Mouse (Mus musculus) midbrain, embryonic 11.5 days (tissue): ENCODE data around the gene Pfkfb3. TPM values are rescaled to one million over a fixed set of nuclear protein-coding genes. Genes with fewer than 3 reads are reported as not detected.

Experiments used
- ATAC-seq: fragments of 200-750 bp; cut with Nextera tagmentation; 2 replicates; pipeline ENCODE4 v1.8.0; 2017; ENCODE audit warnings: moderate TSS enrichment, moderate library complexity; ENCODE audit not compliant: low FRiP score
- DNase-seq: peaks from one replicate; pipeline ENCODE4 v3.0.0; 2015; ENCODE audit warnings: low spot score; ENCODE audit errors: missing footprints
- H3K27ac ChIP-seq: fragments of 300-500 bp; sonication (generic); 2 replicates; pipeline ENCODE4 v1.5.1; 2014; ENCODE audit warnings: low read depth, low read length
- H3K27me3 ChIP-seq: fragments of 300-500 bp; sonication (generic); 2 replicates; pipeline ENCODE4 v1.6.1; 2014; ENCODE audit warnings: mild to moderate bottlenecking, low read length, moderate library complexity, mixed read lengths; ENCODE audit not compliant: control insufficient read depth, insufficient read depth
- H3K36me3 ChIP-seq: fragments of 300-500 bp; sonication (generic); 2 replicates; pipeline ENCODE4 v1.6.1; 2014; ENCODE audit warnings: mild to moderate bottlenecking, low read length, moderate library complexity, mixed read lengths; ENCODE audit not compliant: control insufficient read depth, insufficient read depth
- H3K4me1 ChIP-seq: fragments of 300-500 bp; sonication (generic); 2 replicates; pipeline ENCODE4 v1.6.1; 2014; ENCODE audit warnings: low read length; ENCODE audit not compliant: control insufficient read depth, insufficient read depth
- H3K4me2 ChIP-seq: fragments of 300-500 bp; sonication (generic); 2 replicates; pipeline ENCODE4 v1.6.1; 2014; ENCODE audit warnings: mild to moderate bottlenecking, moderate library complexity
- H3K4me3 ChIP-seq: fragments of 300-500 bp; sonication (generic); 2 replicates; pipeline ENCODE4 v1.5.1; 2014; ENCODE audit warnings: low read depth, low read length
- H3K9ac ChIP-seq: fragments of 300-500 bp; sonication (generic); 2 replicates; pipeline ENCODE4 v1.6.1; 2014; ENCODE audit warnings: low read length
- H3K9me3 ChIP-seq: fragments of 300-500 bp; sonication (generic); 2 replicates; pipeline ENCODE4 v1.6.1; 2016; ENCODE audit warnings: low read length; ENCODE audit not compliant: control insufficient read depth
- WGBS: fragments of 180-500 bp; shearing (Covaris S2); extraction: QIAGEN DNeasy Blood & Tissue Kit; methylation state at CpG from one replicate; pipeline ENCODE4 v1.1.7; 2014; 5-methylcytosine and 5-hydroxymethylcytosine counted together
- polyA plus RNA-seq: library from polyadenylated mRNA; unstranded; fragments of >200 nt; fragmentation: Nextera tagmentation; extraction: Ambion mirVana; gene quantifications from 2 replicates; pipeline ENCODE4 v1.2.1, GENCODE M21; 2014

Gene Pfkfb3
- polyA plus RNA-seq, 1 experiment from 2014 or later = 13.8 TPM

GRCm38 (mm10) chr2:11573684-11574083 lies 19.8 kb upstream of the Pfkfb3 start:
- H3K4me2 ChIP-seq = no peak overlapping the region
- 91% methylated on average over 1 of the region's 1 CpGs for WGBS
- no peak overlapping the region for H3K9ac ChIP-seq
- H3K27me3 ChIP-seq = no peaks in the 10 kb centered on the region
- no peaks in the 10 kb centered on the region for H3K36me3 ChIP-seq
- H3K4me3 ChIP-seq = no peak overlapping the region
- no peak overlapping the region for H3K27ac ChIP-seq
- H3K9me3 ChIP-seq = no peaks in the 10 kb centered on the region
- DNase-seq (peak; percentile 12), ATAC-seq (no peak)
- no peaks in the 10 kb centered on the region for H3K4me1 ChIP-seq

GRCm38 (mm10) chr2:11571004-11571535 lies 17.2 kb upstream of the Pfkfb3 start:
- Histone ChIP-seq H3K36me3 (no peaks in the 10 kb centered on the region), H3K27ac (no peak overlapping the region), H3K4me1 (no peaks in the 10 kb centered on the region), H3K9ac (no peak overlapping the region), H3K9me3 (no peaks in the 10 kb centered on the region), H3K27me3 (no peaks in the 10 kb centered on the region), H3K4me3 (no peak overlapping the region), H3K4me2 (no peak overlapping the region)
- ATAC-seq (no peak), DNase-seq (peak; percentile 67)
- WGBS = 51% methylated on average over 6 of the region's 6 CpGs

DNA sequence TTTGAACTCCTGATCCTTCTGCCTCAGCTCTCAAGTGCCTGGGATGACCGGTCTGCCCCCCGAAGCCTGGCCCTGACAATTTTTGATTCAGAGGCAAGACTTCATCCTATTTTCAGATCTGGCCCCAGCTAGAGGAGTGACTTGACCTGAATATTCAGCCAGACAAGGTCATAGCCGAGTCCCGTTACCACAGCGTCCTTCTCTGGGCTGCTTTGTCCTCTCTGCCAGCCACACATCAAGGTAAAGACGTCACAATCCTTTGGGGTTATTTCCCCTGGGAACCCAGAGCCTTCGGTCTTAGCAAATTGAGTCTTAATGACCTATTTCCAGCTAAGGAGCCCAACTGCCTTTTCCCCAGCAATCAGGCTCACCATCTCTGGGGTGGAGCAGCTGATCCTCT lies 14.6 kb upstream of the Pfkfb3 start:
- no peak overlapping the region for H3K4me3 ChIP-seq
- H3K27me3 ChIP-seq = no peaks in the 10 kb centered on the region
- H3K9me3 ChIP-seq = no peaks in the 10 kb centered on the region
- peak; percentile 54 for DNase-seq
- H3K9ac ChIP-seq = no peak overlapping the region
- WGBS = 88% methylated on average over 7 of the region's 7 CpGs
- no peaks in the 10 kb centered on the region for H3K36me3 ChIP-seq
- no peak overlapping the region for H3K27ac ChIP-seq
- no peak for ATAC-seq
- H3K4me2 ChIP-seq = no peak overlapping the region
- no peaks in the 10 kb centered on the region for H3K4me1 ChIP-seq

- H3K36me3 ChIP-seq = no peaks in the 10 kb centered on the region
- no peaks in the 10 kb centered on the region for H3K9me3 ChIP-seq
- 64% methylated on average over 4 of the region's 4 CpGs for WGBS
- peak; percentile 86 for DNase-seq
- H3K4me3 ChIP-seq = no peak overlapping the region
- no peak overlapping the region for H3K27ac ChIP-seq
- no peak overlapping the region for H3K4me2 ChIP-seq
- no peaks in the 10 kb centered on the region for H3K4me1 ChIP-seq
- H3K27me3 ChIP-seq = no peaks in the 10 kb centered on the region
- H3K9ac ChIP-seq = no peak overlapping the region
- no peak for ATAC-seq
These were observed 14.0 kb upstream of the Pfkfb3 start for GRCm38 (mm10) chr2:11567781-11568362.

GRCm38 (mm10) chr2:11566898-11567297 lies 13.0 kb upstream of the Pfkfb3 start:
- Histone ChIP-seq H3K27me3 (no peaks in the 10 kb centered on the region), H3K9ac (no peak overlapping the region), H3K9me3 (no peaks in the 10 kb centered on the region), H3K36me3 (no peaks in the 10 kb centered on the region), H3K4me2 (no peak overlapping the region), H3K4me3 (no peak overlapping the region), H3K4me1 (no peaks in the 10 kb centered on the region), H3K27ac (no peak overlapping the region)
- DNase-seq (no peak), ATAC-seq (no peak)
- WGBS = 84% methylated on average over 3 of the region's 3 CpGs

DNA sequence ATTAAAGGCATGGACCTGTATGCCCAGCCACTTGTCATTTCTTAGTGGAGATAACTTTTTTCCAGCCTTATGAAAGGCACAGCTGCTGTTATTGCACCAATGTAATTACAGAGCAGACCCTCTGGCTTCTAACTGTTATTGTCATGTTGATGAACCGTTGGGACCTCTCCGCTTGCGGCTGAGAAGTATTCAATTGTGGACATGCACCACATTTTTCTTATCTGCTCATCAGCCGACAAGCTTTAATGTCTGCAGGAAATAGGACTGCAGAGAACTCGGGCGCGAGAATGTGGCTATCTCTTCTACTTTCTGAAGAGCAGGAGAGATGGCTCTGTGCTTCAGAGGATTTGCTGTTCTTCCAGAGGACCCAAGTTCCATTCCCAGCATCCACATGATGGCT lies 12.4 kb upstream of the Pfkfb3 start:
- ATAC-seq (no peak), DNase-seq (peak; percentile 65)
- Histone ChIP-seq H3K4me2 (no peak overlapping the region), H3K4me3 (no peak overlapping the region), H3K27me3 (no peaks in the 10 kb centered on the region), H3K4me1 (no peaks in the 10 kb centered on the region), H3K9ac (no peak overlapping the region), H3K9me3 (no peaks in the 10 kb centered on the region), H3K36me3 (no peaks in the 10 kb centered on the region), H3K27ac (no peak overlapping the region)
- 89% methylated on average over 7 of the region's 7 CpGs for WGBS

- Histone ChIP-seq H3K36me3 (no peaks in the 10 kb centered on the region), H3K4me3 (no peak overlapping the region), H3K27me3 (no peaks in the 10 kb centered on the region), H3K9ac (no peak overlapping the region), H3K4me1 (no peaks in the 10 kb centered on the region), H3K27ac (no peak overlapping the region), H3K9me3 (no peaks in the 10 kb centered on the region), H3K4me2 (no peak overlapping the region)
- ATAC-seq = no peak
- 91% methylated on average over 6 of the region's 6 CpGs for WGBS
- peak; percentile 41 for DNase-seq
These were observed 10.9 kb upstream of the Pfkfb3 start for GRCm38 (mm10) chr2:11564768-11565167.

GRCm38 (mm10) chr2:11563256-11563655 lies 9.4 kb upstream of the Pfkfb3 start:
- Histone ChIP-seq H3K27ac (no peak overlapping the region), H3K4me2 (no peak overlapping the region), H3K4me3 (no peak overlapping the region), H3K9ac (no peak overlapping the region), H3K27me3 (no peaks in the 10 kb centered on the region), H3K36me3 (no peaks in the 10 kb centered on the region), H3K4me1 (no peaks in the 10 kb centered on the region), H3K9me3 (no peaks in the 10 kb centered on the region)
- 98% methylated on average over 17 of the region's 17 CpGs for WGBS
- no peak for DNase-seq
- ATAC-seq = no peak

- Histone ChIP-seq H3K27me3 (peaks cover 9% of the 10 kb centered on the region), H3K9ac (no peak overlapping the region), H3K9me3 (no peaks in the 10 kb centered on the region), H3K4me3 (no peak overlapping the region), H3K4me1 (no peaks in the 10 kb centered on the region), H3K27ac (no peak overlapping the region), H3K4me2 (no peak overlapping the region), H3K36me3 (no peaks in the 10 kb centered on the region)
- ATAC-seq (no peak), DNase-seq (peak; percentile 26)
- WGBS = 92% methylated on average over 7 of the region's 7 CpGs
These were observed 4.8 kb upstream of the Pfkfb3 start for GRCm38 (mm10) chr2:11558654-11559053.
